Mouse (Mus musculus) myocyte (in vitro differentiated cells): ENCODE data around the gene Taz.

Experiments used
- E2F4 ChIP-seq: IDR thresholded peaks from one replicate; pipeline ENCODE4 v1.6.1; 2011; ENCODE audit warnings: mild to moderate bottlenecking, control low read depth, moderate library complexity; ENCODE audit not compliant: insufficient read depth
- MYOG ChIP-seq, 3 experiments: IDR thresholded peaks; one replicate each; pipeline ENCODE4 v1.6.1; 2011; ENCODE audit warnings: control low read depth in 2 of 3, low read depth in 2 of 3, mild to moderate bottlenecking in 2 of 3; ENCODE audit not compliant: insufficient read length in 2 of 3, control insufficient read depth in 1 of 3, insufficient read depth in 1 of 3
- POLR2A ChIP-seq: IDR thresholded peaks from one replicate; pipeline ENCODE4 v1.6.1; 2011; ENCODE audit warnings: low read depth, mild to moderate bottlenecking, control low read depth, moderate library complexity; ENCODE audit not compliant: insufficient read length
- POLR2AphosphoS2 ChIP-seq: IDR thresholded peaks from one replicate; pipeline ENCODE4 v1.6.1; 2011; ENCODE audit warnings: low read depth, control low read depth; ENCODE audit not compliant: insufficient read length
- REST ChIP-seq: IDR thresholded peaks from one replicate; pipeline ENCODE4 v1.6.1; 2011; ENCODE audit warnings: mild to moderate bottlenecking, control low read depth, moderate library complexity; ENCODE audit not compliant: insufficient read depth, insufficient read length

DNA sequence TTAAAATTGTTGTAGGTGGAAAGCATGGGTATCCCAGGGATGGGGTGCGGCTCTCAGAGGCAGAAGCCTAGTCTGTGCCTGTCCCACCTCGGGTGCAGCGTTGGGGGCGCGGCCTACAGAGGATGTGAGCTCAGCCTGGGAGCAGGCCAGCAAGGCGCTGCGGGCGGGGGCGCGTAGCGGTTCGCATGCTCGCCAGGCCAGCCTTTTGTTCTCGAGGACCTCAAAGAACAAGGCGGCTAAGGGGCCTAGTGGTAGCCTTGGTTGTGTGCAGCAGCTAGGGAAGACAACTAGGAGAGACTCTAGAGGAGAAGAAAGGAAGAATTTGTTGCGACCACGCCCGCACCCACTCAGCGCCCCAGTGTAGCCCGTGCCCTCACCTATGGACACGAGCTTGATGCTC lies 36.0 kb upstream of the Taz start:
- TF ChIP-seq E2F4 (no peak), MYOG (IDR thresholded peaks at IDR 0.05; ENCODE audit: control insufficient read depth in 1 of 3, insufficient read depth in 1 of 3, insufficient read length in 2 of 3, low read depth in 2 of 3) (peak in 1 of 3 experiments; percentile 8), REST (no peak), POLR2AphosphoS2 (peak; percentile 85), POLR2A (peak; percentile 72)
